Mouse (Mus musculus): ENCODE measurements around the gene Chst10. TPM values are rescaled to one million over a fixed set of nuclear protein-coding genes. Genes with fewer than 3 reads are reported as not detected.

The Chst10 gene
- polyA plus RNA-seq, 1 experiment from 2014 or later = 6.4 TPM

GRCm38 (mm10) chr1:38834899-38835298, 63.1 kb downstream of the Chst10 start:
- DNase-seq (ENCODE audit: low spot score) = no peak
- H3K9me3 ChIP-seq = no peaks in the 10 kb centered on the region
- H3K36me3 ChIP-seq = no peaks in the 10 kb centered on the region
- no peak overlapping the region for H3K4me3 ChIP-seq
- peaks cover 11% of the 10 kb centered on the region for H3K4me1 ChIP-seq
- H3K27ac ChIP-seq = no peak overlapping the region
- peaks cover 54% of the 10 kb centered on the region for H3K27me3 ChIP-seq (ENCODE audit: insufficient read depth, poor library complexity, severe bottlenecking)
- WGBS = 24% methylated on average over 3 of the region's 3 CpGs

GRCm38 (mm10) chr1:38824926-38825325, 73.0 kb downstream of the Chst10 start:
- DNase-seq (ENCODE audit: low spot score) = no peak
- WGBS = 66% methylated on average over 2 of the region's 2 CpGs

GRCm38 (mm10) chr1:38823851-38824250, 74.1 kb downstream of the Chst10 start:
- no peaks in the 10 kb centered on the region for H3K9me3 ChIP-seq
- WGBS = 73% methylated on average over 2 of the region's 2 CpGs
- no peaks in the 10 kb centered on the region for H3K36me3 ChIP-seq
- H3K27ac ChIP-seq = no peak overlapping the region
- no peak overlapping the region for H3K4me3 ChIP-seq
- DNase-seq (ENCODE audit: low spot score) = no peak
- H3K4me1 ChIP-seq = no peaks in the 10 kb centered on the region
- no peaks in the 10 kb centered on the region for H3K27me3 ChIP-seq (ENCODE audit: insufficient read depth, poor library complexity, severe bottlenecking)

More at GRCm38 (mm10) chr1:38824926-38825325, 73.0 kb downstream of the Chst10 start:
- H3K4me1 ChIP-seq = no peaks in the 10 kb centered on the region
- H3K4me3 ChIP-seq = no peak overlapping the region
- no peak overlapping the region for H3K27ac ChIP-seq
- no peaks in the 10 kb centered on the region for H3K27me3 ChIP-seq (ENCODE audit: insufficient read depth, poor library complexity, severe bottlenecking)
- H3K9me3 ChIP-seq = no peaks in the 10 kb centered on the region
- H3K36me3 ChIP-seq = no peaks in the 10 kb centered on the region

- DNase-seq (ENCODE audit: low spot score) = no peak
- no peak overlapping the region for H3K27ac ChIP-seq
- H3K4me1 ChIP-seq = no peaks in the 10 kb centered on the region
- no peaks in the 10 kb centered on the region for H3K36me3 ChIP-seq
- no peaks in the 10 kb centered on the region for H3K9me3 ChIP-seq
- no peaks in the 10 kb centered on the region for H3K27me3 ChIP-seq (ENCODE audit: insufficient read depth, poor library complexity, severe bottlenecking)
- H3K4me3 ChIP-seq = no peak overlapping the region
Observed at GRCm38 (mm10) chr1:38819691-38820090, 78.3 kb downstream of the Chst10 start.

GRCm38 (mm10) chr1:38817671-38818070, 80.3 kb downstream of the Chst10 start:
- no peaks in the 10 kb centered on the region for H3K36me3 ChIP-seq
- no peak overlapping the region for H3K27ac ChIP-seq
- H3K27me3 ChIP-seq (ENCODE audit: insufficient read depth, poor library complexity, severe bottlenecking) = no peaks in the 10 kb centered on the region
- no peak overlapping the region for H3K4me3 ChIP-seq
- H3K4me1 ChIP-seq = no peaks in the 10 kb centered on the region
- WGBS = 72% methylated on average over 3 of the region's 3 CpGs
- DNase-seq (ENCODE audit: low spot score) = no peak
- no peaks in the 10 kb centered on the region for H3K9me3 ChIP-seq

GRCm38 (mm10) chr1:38817268-38817667, 80.7 kb downstream of the Chst10 start:
- H3K27me3 ChIP-seq (ENCODE audit: insufficient read depth, poor library complexity, severe bottlenecking) = no peaks in the 10 kb centered on the region
- no peaks in the 10 kb centered on the region for H3K9me3 ChIP-seq
- no peak for DNase-seq (ENCODE audit: low spot score)
- 78% methylated on average over 9 of the region's 9 CpGs for WGBS
- H3K4me1 ChIP-seq = no peaks in the 10 kb centered on the region
- no peak overlapping the region for H3K27ac ChIP-seq
- no peak overlapping the region for H3K4me3 ChIP-seq
- H3K36me3 ChIP-seq = 0 out of 2 replicates have a peak, but pooled peaks cover 2% of the 10 kb centered on the region

- H3K9me3 ChIP-seq = no peaks in the 10 kb centered on the region
- no peak overlapping the region for H3K27ac ChIP-seq
- no peak for DNase-seq (ENCODE audit: low spot score)
- no peaks in the 10 kb centered on the region for H3K27me3 ChIP-seq (ENCODE audit: insufficient read depth, poor library complexity, severe bottlenecking)
- 71% methylated on average over 4 of the region's 4 CpGs for WGBS
- peaks cover 7% of the 10 kb centered on the region; the same call in 1 of the 2 replicates for H3K36me3 ChIP-seq
- no peak overlapping the region for H3K4me3 ChIP-seq
- no peaks in the 10 kb centered on the region for H3K4me1 ChIP-seq
Observed at GRCm38 (mm10) chr1:38816306-38816705, 81.7 kb downstream of the Chst10 start.

Other genes with a start within 250 kb of the Chst10 start
- 5.3 and 6.9 TPM in 2 replicates for gene Aff3, start 233.2 kb downstream of the Chst10 start, polyA plus RNA-seq (2016; fragmentation: Nextera tagmentation; extraction: Ambion mirVana)
- gene Lonrf2, start 61.5 kb downstream of the Chst10 start, polyA plus RNA-seq (2016; fragmentation: Nextera tagmentation; extraction: Ambion mirVana) = 0.59 and 0.60 TPM in 2 replicates
- gene Nms, start 41.0 kb upstream of the Chst10 start, polyA plus RNA-seq (2016; fragmentation: Nextera tagmentation; extraction: Ambion mirVana) = not detected in 2 replicates
- 161 and 170 TPM in 2 replicates for gene Pdcl3, start 87.4 kb upstream of the Chst10 start, polyA plus RNA-seq (2016; fragmentation: Nextera tagmentation; extraction: Ambion mirVana)